Mouse (Mus musculus) bone marrow, adult 2 months (tissue): ENCODE data around the gene Hist1h1c.

Experiments
- CTCF ChIP-seq: fragments of 200-500 bp; IDR thresholded peaks from 2 replicates; pipeline ENCODE4 v1.5.1; 2011; ENCODE audit warnings: low read length, control low read depth; ENCODE audit not compliant: control insufficient read depth, insufficient read depth
- POLR2A ChIP-seq: fragments of 200-500 bp; IDR thresholded peaks from 2 replicates; pipeline ENCODE4 v1.6.1; 2011; ENCODE audit warnings: low read depth, mild to moderate bottlenecking, control low read depth, low read length, borderline replicate concordance; ENCODE audit not compliant: control insufficient read depth

- TF ChIP-seq CTCF: no peak
- TF ChIP-seq POLR2A: no peak
Observed at GRCm38 (mm10) chr13:23716261-23717042, 22.2 kb upstream of the Hist1h1c start.
